Mouse (Mus musculus) frontal cortex, postnatal 10 days (tissue): Measurements from ENCODE around the gene Fcrl1.

Experiments used
- DNase-seq, 2 experiments: peaks; one replicate each; pipeline ENCODE4 v3.0.0; 2022; ENCODE audit warnings: low spot score in 2 of 2, mixed read lengths in 1 of 2

Gene Fcrl1

GRCm38 (mm10) chr3:87410605-87411004 lies 34.4 kb downstream of the Fcrl1 start:
- DNase-seq: no peak

GRCm38 (mm10) chr3:87411150-87411549 lies 35.0 kb downstream of the Fcrl1 start:
- peak in 1 of 2 experiments; percentile 8 for DNase-seq

- no peak for DNase-seq
Observed at GRCm38 (mm10) chr3:87420645-87421044, 44.5 kb downstream of the Fcrl1 start.

GRCm38 (mm10) chr3:87422386-87422910 lies 46.3 kb downstream of the Fcrl1 start:
- DNase-seq: no peak

- no peak for DNase-seq
Observed at GRCm38 (mm10) chr3:87435479-87435878, 59.3 kb downstream of the Fcrl1 start, which contains the start of gene Fcrl5. Gene Fcrl5, plus strand, starts transcription at chr3:87435773.

GRCm38 (mm10) chr3:87440586-87440985 lies 64.4 kb downstream of the Fcrl1 start:
- peak in 1 of 2 experiments; percentile 15 for DNase-seq

- no peak for DNase-seq
Observed at GRCm38 (mm10) chr3:87443968-87444367, 67.8 kb downstream of the Fcrl1 start.
